Mouse (Mus musculus) kidney, postnatal 36 days (tissue): ENCODE results near the gene Sipa1l2.

Experiments
- DNase-seq, 2 experiments: peaks; one replicate each; pipeline ENCODE4 v3.0.0; 2021 to 2022; ENCODE audit warnings: mixed read lengths in 2 of 2

Gene Sipa1l2

GRCm38 (mm10) chr8:125569533-125570365 is at the start of gene Sipa1l2:
Gene Sipa1l2 (minus strand): TSS chr8:125569808.
- DNase-seq = peak; percentile 98 to 100

DNA sequence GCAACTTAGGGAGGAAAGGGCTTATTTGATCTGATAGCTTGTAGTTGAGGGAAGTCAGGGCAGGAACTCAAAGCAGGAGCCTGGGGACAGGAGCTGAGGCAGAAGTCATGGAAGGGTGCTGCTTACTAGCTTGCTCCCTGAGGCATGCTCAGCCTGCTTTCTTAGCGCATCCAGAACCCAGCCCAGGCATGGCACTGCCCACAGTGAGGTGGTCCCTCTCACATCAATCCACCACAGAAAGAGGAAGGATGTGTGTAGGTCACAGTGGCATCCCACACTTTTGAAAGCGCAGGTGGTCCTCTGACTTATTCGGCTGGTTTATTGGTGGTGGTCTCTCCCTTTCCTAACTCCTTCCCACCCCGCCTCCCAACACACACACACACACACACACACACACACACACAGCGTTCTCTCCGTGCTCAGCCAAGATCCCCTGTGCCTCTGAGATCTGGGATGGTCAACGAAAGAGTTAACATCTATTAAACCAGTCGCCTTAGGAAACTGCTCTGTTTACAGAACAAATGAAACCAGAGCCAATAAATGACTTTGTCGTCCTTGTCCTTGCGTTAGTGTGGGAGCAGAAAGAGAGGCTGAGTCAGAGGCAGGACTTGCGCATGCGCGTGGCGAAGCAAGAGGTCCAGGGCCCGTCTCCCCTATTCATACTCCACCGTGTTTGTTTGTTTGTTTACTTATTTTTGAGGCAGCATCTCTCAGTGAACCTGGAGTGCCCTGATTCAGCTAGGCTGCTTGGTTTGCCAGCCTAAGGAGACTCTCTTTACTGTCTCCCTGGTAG is 49.1 kb upstream of the Sipa1l2 start:
- DNase-seq = no peak

DNA sequence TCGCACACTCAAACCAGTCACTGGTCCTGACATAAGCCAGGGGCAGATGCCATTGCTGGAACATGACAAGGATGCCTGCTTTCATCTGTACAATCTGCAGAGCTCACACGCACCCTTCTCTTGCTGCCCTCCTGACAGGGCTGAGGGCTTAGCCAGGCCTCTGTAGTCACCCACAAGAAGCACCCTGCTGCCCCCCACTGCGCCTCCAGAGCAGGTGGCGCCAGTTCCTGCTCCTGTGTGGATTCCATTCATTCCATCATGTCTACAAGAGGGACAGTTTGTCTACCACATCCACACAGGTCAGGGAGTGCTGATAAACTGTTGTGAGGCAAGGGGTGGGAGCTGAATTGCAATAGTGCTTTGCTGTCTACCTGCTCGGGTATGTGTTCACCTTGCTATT is 47.3 kb upstream of the Sipa1l2 start:
- no peak for DNase-seq

DNA sequence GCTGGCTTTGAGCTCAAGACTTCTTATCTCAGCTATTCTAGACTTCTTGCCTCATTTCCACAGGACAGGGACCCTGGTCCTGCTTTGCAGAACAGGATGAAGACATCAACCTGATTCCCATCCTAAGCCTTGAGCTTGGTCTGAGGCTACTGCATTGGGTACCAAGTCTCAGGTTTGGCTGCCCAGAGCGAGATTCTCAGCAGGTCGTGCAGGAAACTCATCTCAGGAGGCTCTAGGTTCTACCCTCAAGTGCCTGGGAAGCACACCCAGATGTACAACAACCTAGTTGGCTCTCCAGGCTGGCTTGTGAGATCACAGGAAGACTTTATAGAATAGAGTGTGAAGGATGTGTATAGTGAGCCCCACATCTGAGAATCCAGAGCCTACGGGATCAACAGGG is 46.4 kb upstream of the Sipa1l2 start:
- no peak for DNase-seq

DNA sequence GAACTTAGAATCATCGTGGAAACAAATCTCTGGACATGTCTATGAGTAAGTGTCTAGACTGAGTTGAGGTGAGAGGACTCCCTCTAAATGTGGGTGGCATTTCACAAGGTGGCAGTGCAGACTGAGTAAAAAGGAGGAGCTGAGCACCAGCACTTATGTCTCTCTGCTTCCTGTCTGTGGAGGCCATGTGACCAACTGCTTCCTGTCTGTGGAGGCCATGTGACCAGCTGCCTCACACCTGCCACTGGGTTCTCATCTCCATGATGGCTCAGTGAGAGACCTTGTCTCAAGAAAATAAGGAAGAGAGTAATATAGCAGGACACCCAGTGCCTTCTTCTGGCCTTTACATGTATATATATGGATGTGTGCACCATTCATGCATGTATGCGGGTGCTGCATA is 43.9 kb upstream of the Sipa1l2 start:
- DNase-seq = no peak

DNA sequence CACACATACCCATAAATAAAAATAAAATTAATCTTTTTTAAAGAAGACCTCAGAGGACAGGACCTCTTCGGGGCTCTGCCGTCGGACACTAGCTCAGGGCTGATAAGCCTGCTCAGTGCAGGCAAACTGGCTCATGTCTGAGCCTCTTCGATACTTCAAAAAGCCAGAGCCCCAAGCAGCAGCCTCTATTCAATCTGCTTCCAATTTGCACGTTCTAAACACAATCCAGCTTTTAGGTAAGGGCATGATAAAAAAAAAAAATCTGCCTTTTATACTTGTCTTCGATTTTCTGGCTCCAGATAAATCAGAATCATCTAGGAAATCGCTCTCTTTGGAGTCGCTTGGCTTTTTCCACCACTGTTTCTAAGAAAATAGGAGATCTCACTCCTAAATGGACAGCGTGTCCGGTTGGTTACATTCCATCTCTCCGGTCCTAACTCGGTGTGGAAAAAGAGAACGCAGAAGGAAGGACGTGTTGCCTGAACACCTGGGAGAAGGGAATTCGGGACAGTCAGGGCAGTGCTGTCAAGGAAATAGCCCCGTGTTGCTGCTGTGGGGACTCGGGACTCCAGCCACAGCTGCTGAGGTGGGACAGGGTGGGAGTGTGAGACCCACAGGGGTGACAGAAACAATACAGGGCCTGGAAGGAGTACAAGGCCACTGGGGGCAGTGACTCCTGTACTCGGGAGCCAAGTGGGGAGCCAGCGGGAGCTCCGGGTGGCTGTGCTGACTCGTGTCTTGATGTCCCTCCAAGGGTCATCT is 42.4 kb upstream of the Sipa1l2 start:
- DNase-seq = no peak

DNA sequence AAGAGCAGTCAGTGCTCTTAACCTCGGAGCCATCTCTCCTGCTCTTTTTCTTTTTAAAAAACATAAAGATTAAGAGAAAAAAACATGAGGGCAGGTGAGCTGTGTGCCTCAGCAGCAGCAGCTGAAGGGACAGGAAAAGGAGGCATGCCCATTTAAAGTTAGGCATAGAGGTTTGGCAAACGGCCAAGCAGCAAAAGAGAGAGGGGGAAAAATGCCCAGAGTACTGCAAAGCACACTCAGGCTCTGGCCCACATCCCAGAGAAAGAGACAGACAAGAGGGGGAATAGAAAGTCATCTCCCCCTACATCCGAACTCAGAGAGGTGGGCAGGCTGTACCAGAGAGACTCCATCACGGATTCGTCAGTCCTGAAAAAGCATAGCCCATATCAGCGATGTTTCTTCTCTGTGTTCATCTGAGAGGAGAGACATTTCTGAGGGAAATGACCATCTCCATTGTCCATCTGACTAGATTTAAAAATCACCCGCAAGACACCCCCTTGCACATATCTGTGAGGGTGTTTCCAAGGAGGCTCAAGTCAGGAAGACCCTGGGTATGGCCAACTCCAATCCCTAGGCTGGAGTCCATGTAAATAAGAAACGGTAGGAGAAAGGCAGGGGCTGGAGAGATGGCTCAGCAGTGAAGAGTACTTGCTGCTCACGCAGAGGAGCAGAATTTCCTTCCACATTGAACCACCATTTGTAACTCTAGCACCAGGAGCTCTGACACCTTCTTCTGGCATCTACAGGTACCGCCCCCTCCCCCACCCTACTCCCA is 41.6 kb upstream of the Sipa1l2 start:
- DNase-seq = no peak

DNA sequence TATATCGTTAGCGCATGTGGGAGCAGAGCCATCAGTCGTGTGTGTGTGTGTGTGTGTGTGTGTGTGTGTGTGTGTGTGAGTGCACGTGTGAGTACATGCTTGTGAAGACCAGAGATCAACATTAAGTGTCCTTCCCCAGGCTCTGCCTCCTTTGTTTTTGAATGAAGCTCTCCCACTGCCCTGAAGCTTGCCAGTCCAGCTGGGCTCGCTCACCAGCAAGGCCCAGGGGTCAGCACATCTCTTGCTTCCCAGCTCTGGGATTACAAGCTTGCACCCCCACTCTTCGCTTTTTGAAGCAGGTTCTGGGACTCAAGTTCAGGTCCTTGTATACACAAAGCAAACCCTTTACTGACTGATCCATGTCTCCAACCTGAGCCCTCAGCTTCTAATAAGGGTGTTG is 40.1 kb upstream of the Sipa1l2 start:
- DNase-seq = no peak

DNA sequence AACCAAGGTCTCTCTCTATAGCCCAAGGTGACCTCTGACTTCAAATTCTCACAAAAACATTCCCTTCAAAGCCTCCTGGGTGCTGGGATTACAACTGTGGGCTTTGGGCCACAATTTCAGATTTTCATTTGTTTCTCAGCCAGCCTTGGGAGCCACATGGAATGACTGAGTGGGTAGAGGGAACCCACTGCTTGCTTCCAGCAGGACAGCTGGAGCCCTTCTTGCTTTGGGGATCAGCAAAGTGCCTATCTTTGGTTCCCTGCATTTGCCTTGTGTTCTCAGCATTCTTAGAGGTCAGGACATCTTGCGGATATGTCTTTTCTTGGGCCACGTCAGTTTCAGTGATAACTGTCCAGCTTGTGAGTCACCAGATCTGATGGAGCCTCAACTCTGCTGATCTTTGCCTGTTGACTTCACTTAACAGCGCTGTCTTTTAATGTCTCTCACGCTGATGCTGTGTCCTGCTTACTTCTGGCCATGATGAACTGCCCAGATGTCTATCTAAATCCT is 38.2 kb upstream of the Sipa1l2 start:
- no peak for DNase-seq

DNA sequence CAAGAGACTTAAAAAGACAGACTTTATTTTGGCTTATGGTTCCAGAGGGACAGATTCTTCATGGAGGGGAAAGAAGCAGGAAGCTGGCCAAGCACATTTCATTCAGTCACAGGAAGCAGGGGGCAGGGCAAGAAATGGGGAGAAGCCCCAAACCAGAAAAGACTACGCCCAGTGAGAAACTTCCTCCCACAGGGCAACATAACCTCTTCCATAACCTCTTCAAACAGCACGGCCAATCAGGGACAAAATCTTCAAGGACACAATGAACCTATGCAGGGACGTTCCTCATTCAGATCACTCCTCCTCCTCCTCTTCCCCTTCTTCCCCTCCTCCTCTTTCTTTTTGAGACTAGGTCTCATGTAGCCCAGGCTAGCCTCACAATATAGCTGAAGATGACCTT is 37.3 kb upstream of the Sipa1l2 start:
- DNase-seq = no peak

- DNase-seq = no peak
These were observed 35.4 kb upstream of the Sipa1l2 start for GRCm38 (mm10) chr8:125604817-125605512.

DNA sequence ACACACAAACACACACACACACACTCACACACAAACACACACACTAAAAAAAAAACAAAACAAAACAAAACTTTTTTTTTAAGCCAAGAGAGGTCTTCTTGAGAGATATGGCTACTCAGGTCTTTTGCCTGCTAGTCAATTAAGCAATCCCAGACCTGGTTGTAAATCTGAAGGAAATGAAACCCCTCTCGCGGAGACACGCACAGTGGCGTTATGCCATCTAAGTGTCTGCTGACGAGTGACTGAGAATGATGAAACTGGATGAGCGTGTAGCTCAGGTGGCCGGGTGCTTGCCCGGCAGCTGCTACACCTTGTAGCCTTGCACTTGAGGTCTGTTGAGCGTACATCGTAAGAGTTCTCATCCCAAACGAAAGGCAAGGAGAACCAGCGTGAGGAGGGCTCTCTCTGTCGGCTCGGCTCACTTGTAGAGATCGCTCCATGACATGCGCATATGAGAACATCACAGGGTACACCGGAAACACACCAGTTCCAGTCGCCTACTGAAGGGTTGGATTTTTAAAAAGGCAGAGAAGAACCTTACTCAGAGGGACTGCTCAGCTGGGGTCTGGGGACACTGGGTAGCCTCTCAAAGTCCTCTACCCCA is 34.7 kb upstream of the Sipa1l2 start:
- DNase-seq = no peak

DNA sequence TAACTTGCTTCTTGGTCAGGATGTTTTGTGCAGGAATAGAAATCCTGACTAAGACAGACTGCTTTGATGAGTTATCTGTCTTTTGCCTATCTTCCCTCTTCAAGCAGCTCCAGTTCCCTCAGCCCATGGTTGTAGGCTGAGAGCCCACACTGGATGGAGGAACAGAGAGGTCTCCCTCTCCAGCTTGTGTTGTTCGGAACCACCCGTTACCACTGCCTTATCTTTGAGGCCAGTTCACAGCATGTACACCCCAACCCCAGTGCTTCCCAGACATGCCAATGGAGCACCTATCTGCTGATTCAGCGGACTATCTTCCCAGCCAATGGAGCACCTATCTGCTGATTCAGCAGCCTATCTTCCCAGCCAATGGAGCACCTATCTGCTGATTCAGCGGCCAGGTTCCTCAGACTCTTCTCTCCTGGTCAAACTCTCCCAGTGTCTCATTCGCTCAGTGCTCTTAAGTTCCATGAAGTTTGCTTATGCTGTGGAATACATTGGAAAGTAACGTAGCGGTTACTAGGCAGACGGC is 33.8 kb upstream of the Sipa1l2 start:
- DNase-seq = no peak

- no peak for DNase-seq
These were observed 30.6 kb upstream of the Sipa1l2 start for GRCm38 (mm10) chr8:125600033-125600686.

GRCm38 (mm10) chr8:125595571-125596508 is 26.2 kb upstream of the Sipa1l2 start:
- no peak for DNase-seq

GRCm38 (mm10) chr8:125590363-125590762 is 20.8 kb upstream of the Sipa1l2 start:
- peak in 1 of 2 experiments; percentile 36 for DNase-seq

DNA sequence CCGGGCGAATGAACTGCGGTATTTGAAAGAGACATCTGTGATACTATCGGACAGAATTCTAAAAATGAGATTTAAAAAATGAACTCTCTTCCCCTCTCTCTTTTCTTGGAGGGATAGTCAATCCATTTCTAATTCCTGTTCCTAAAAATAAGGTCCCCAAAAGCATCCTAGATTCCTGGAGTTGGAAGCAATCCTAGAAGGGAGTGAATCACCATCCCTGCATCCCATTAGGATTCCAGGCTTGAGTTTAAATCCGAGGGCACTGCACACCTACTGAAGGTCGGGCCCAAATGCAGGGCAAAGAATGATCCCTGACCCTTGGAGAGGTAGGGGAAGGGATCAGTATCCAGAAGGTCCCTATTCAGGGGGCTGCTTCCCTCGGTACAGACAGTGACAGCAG is 17.0 kb upstream of the Sipa1l2 start:
- no peak for DNase-seq

DNA sequence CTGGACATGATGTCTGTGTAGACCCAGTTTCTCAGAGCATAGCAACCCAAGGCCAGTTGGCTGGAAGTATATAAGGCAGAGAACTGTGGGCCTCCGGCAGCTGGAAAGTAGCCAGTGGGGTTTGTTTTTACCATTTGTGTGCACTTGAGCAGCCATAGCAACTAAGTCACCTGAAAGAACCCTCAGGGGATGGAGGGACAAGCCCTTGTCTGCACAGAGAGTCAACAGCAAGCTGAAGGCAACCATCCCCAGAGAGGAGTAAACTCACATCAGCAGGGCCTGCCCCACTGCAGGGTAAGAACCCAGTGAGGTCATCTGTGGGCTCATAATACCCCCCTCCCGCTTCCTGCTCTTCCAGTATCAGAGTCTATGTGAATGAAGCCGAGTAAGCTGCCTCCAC is 14.7 kb upstream of the Sipa1l2 start:
- DNase-seq = no peak

GRCm38 (mm10) chr8:125580426-125580825 is 10.8 kb upstream of the Sipa1l2 start:
- no peak for DNase-seq
